Mouse (Mus musculus): Measurements from ENCODE around the gene Ctsh.

DNA sequence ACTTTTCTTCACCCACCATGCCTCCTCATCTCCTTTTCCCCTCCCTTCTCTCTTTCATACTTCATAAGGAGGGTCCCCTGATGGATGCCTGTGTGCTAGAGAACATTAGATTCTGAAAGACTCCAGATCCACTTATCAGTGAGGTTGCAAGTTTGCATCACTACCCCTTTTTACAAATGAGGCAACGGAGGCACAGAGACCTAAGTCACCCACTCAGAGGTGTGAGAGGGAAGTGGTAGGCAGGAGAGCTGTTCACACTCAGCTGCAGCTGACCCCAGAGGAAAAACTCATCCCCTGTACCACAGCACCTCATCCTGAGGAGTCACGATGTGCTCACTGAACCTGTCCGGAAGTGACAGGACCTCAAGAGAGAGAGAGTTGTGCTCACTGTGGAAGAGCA is 47.5 kb upstream of the Ctsh start:
- no peak for TF ChIP-seq CTCF (IDR thresholded peaks at IDR 0.05; ENCODE audit: low read depth)
- TF ChIP-seq EP300 (optimal IDR thresholded peaks at IDR 0.05), result no peak
